Mouse (Mus musculus) hematopoietic stem cell, adult 5-6 weeks (primary cell): ENCODE results near the gene Tmem87a. TPM values are rescaled to one million over a fixed set of nuclear protein-coding genes. Genes with fewer than 3 reads are reported as not detected.

Experiments
- ATAC-seq, 2 experiments: fragments of 125-278 bp in 1 of 2; replicated peaks in 1 of 2; 2 replicates each; pipeline ENCODE4 v1.8.0; 2016 to 2017; ENCODE audit warnings: inconsistent platforms in 2 of 2, mild to moderate bottlenecking in 2 of 2, moderate number of reproducible peaks in 2 of 2, low read depth in 1 of 2, moderate TSS enrichment in 1 of 2; ENCODE audit not compliant: low FRiP score in 2 of 2, poor library complexity in 2 of 2, severe bottlenecking in 2 of 2, insufficient read depth in 1 of 2, low TSS enrichment in 1 of 2
- total RNA-seq: library from RNA; stranded (forward); fragments of 172-1452, 232-1000 nt; gene quantifications from 2 replicates; pipeline ENCODE4 v1.2.3, GENCODE M21; 2017

The Tmem87a gene
- total RNA-seq = 62.5 and 65.4 TPM in 2 replicates

- ATAC-seq = peak; percentile 94 to 99
Measured at GRCm38 (mm10) chr2:120403986-120404822, at the start of gene Tmem87a. Gene Tmem87a (minus strand): TSS chr2:120404113.

GRCm38 (mm10) chr2:120452600-120452999 is 48.7 kb upstream of the Tmem87a start:
- ATAC-seq = no peak

GRCm38 (mm10) chr2:120450724-120451123 is 46.8 kb upstream of the Tmem87a start:
- peak in 1 of 2 experiments; percentile 29; a peak in 1 of 4 replicates for ATAC-seq

GRCm38 (mm10) chr2:120447306-120447705 is 43.4 kb upstream of the Tmem87a start:
- ATAC-seq = no peak

- peak; percentile 76 to 87 for ATAC-seq
Measured at GRCm38 (mm10) chr2:120446373-120446772, 42.5 kb upstream of the Tmem87a start.

- no peak for ATAC-seq
Measured at GRCm38 (mm10) chr2:120444486-120444885, 40.6 kb upstream of the Tmem87a start.

GRCm38 (mm10) chr2:120424386-120424785 is 20.5 kb upstream of the Tmem87a start:
- ATAC-seq = no peak

GRCm38 (mm10) chr2:120414738-120415414 is 11.0 kb upstream of the Tmem87a start:
- ATAC-seq = no peak

- ATAC-seq = no peak
Measured at GRCm38 (mm10) chr2:120414113-120414512, 10.2 kb upstream of the Tmem87a start.

- ATAC-seq = no peak; a peak in 1 of 4 replicates
Measured at GRCm38 (mm10) chr2:120411096-120411628, 7.2 kb upstream of the Tmem87a start.

GRCm38 (mm10) chr2:120404823-120405765 is 1.2 kb upstream of the Tmem87a start:
- peak in 1 of 2 experiments; percentile 19; a peak in 1 of 4 replicates for ATAC-seq

GRCm38 (mm10) chr2:120403653-120403985 is 294 bp downstream of the Tmem87a start, which contains the start of gene Ganc:
Gene Ganc (plus strand): TSS chr2:120403896.
- ATAC-seq = peak; percentile 20 to 30

- ATAC-seq = no peak
Measured at GRCm38 (mm10) chr2:120402813-120403212, 1.1 kb downstream of the Tmem87a start.

- no peak for ATAC-seq
Measured at GRCm38 (mm10) chr2:120397951-120398350, 6.0 kb downstream of the Tmem87a start.

GRCm38 (mm10) chr2:120392406-120392805 is 11.5 kb downstream of the Tmem87a start:
- no peak for ATAC-seq

GRCm38 (mm10) chr2:120390934-120391333 is 13.0 kb downstream of the Tmem87a start:
- no peak for ATAC-seq

GRCm38 (mm10) chr2:120389376-120389775 is 14.5 kb downstream of the Tmem87a start:
- ATAC-seq = no peak
